Mouse (Mus musculus): ENCODE results near the gene Iscu.
"Not testable (repeated sequence)": the region's sequence is repeated elsewhere in the genome, so short reads cannot be mapped to it uniquely, and the experiment has no call there.

DNA sequence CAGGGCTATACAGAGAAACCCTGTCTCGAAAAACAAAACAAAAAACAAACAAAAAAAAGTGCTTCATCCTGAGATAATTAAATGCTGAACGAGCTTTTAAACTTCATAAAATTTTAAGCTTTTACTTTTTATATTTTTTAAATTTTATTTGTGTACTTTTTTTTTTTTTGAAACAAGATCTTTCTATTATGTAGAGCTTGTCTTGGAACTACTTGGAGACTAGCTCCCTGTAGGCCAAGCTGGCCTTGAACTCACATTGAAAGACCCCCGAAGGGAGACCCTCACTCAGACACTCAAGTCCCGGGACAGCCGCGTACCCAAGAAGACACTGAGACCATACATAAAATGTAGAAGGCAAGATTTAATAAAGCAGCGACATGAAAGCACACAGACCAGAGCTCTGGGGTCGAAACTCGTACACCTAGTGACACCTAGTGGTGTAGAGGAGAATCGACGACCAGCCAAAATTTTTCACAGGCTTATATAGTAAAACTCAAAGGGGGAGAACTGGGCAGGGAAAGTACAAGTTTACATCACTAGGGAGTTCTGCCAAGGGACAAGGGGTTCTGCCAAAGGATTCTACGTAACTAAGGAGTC lies 39.4 kb downstream of the Iscu start:
- not testable (repeated sequence) for TF ChIP-seq CTCF, POLR2A (IDR thresholded peaks at IDR 0.05; ENCODE audit: insufficient read depth, low read depth, low read length)
